Mouse (Mus musculus): ENCODE measurements around the gene Gm21988. TPM values are rescaled to one million over a fixed set of nuclear protein-coding genes. Genes with fewer than 3 reads are reported as not detected.

The Gm21988 gene
- total RNA-seq, 2 experiments from 2014 or later: 0.11 to 4.0 TPM

DNA sequence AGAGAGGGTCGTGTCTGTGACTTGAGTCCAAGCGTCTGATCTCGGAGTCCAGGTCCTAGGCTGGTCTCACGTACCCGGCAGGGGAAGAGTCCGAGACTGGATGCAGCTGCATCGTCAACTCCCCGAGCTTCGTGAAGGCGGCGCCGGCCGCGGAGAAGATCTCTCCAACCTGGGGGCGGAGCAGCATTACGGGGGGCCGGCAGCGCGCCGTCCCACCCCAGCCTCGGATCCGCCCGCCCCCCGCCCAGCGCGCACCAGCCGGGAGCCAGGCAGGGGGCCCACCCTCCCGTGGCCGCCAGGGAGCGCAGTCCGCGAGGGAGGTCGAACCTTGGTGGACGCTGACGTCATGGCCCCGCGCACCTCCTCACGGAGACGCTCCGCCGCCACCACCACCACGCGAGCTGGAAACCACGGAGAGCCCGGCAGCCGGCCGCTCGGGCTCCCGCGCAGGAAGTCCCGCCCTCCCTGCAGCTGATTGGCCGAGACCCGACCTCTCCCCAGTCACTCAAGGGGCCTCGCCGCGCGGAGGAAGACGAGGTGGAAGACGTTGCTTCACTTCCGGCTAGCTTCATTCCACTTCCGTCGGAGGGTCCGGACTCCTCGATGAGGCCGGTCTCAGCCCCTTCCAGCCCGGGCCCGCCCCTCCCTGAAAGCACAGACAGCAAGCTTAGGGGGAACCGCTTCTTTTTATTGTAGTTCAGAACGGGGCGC lies 2.0 kb downstream of the Gm21988 start, which contains the start of gene 0610010K14Rik:
Gene 0610010K14Rik, minus strand, starts transcription at position 458 of the 711 bp plus-strand sequence.
- ATAC-seq (ENCODE audit: poor library complexity, severe bottlenecking): peak; percentile 92

DNA sequence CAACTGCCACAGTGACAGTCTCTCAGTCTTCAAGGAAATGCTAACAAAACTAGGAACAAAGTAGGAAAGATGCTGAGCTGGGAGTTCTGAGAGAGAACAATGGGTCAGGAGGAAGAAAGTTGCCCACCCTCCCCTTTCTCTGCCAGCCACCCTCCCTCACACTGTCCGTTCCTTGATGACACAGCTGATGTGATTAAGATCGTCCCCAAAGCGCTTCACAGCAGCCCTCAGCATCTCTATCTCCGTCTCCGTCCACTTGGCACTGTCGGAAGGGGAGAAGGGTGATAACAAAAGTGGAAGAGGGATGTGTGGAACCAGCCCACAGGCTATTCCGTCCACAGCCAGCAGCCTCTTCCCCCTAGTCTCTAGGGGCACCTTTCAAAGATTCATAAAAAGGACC lies 2.9 kb downstream of the Gm21988 start:
- ATAC-seq (ENCODE audit: poor library complexity, severe bottlenecking): no peak

DNA sequence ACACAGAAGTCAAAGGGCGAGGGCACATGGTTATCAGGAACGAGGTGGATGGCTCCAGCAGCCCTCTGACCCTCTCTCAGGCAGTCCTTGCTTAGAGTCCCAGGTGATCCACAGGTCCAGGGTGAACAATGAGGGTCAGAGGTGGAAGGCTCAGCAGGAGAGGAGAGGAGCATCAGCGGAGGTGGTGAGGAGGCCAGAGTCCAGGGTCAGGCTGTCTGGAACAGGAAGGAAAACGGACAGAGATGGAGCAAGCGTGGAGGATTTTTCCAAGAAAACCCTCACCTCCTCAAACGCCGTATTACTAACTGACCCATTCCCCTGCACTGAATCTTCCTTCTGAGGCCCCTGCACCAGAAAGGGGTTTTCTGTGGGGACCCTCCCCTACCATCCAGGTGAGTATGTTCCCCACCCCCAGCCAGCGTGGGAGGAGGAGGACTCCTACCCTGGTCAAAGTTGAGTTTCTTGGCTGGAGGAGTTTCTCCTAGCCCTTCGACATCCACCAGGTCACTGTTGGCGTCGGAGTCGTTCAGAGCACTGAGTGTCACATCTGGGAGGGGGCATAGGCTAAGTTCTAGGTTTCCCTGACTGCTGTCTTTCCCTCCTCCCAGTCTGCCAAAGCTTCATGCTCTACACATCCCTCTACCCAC lies 4.3 kb downstream of the Gm21988 start:
- no peak for ATAC-seq (ENCODE audit: poor library complexity, severe bottlenecking)

DNA sequence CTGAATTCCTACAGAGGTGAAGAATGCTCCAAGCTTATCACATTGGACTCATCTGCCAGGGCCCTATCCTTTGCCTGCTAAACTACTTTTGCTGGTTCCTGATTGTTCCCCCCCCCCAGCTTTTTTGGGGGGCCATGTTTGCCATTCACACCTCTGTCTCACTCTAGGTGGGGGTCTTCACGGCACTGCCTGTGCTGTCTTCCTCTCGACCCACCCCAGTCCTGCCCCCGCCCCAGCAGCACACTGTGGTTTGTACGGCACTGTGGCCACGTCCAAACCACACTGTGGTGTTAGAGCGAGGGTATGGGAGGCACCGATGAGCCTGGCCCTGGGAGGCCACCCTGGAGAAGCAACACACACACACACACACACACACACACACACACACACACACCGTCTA lies 5.1 kb downstream of the Gm21988 start:
- ATAC-seq (ENCODE audit: poor library complexity, severe bottlenecking): no peak

DNA sequence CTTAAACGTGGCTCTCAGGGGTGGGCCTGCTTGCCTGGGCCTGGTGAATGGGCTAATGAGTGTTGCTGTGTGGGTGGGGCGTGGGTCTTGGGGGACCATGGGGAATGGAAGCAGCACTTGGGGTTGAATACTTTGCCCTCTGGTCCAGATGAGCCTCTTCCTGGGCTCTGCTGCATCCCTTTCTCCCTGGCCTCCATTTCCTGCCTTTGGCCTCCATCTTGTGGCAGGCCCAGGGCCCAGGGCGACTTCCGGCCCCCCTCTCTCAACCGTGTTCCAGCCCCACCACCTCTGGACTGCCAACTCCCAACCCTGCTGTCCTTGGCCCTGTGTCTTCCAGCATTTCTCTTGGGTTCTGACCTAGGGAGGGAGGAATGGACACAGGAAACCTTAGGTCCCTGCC lies 5.6 kb downstream of the Gm21988 start:
- ATAC-seq (ENCODE audit: poor library complexity, severe bottlenecking): no peak

DNA sequence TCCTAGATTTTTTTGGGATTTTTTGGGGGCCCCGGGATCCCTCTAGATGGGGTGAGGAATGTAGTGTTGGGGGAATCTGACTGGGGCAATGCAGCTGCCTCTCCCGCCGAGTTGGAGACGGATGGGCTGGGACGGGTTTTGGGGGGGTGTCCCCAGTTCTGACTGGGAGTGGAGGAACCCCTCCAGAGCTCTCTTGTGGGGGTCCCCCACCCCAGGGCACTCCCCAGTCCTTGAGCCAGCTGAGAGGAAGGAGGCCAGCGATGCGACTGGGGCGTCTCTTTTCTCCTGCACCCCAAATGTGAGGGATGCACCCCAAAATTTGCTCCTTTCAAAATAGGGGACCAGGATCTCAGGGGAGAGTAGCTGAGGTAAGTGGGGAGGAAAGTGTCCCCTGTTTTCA lies 6.6 kb downstream of the Gm21988 start:
- no peak for ATAC-seq (ENCODE audit: poor library complexity, severe bottlenecking)

DNA sequence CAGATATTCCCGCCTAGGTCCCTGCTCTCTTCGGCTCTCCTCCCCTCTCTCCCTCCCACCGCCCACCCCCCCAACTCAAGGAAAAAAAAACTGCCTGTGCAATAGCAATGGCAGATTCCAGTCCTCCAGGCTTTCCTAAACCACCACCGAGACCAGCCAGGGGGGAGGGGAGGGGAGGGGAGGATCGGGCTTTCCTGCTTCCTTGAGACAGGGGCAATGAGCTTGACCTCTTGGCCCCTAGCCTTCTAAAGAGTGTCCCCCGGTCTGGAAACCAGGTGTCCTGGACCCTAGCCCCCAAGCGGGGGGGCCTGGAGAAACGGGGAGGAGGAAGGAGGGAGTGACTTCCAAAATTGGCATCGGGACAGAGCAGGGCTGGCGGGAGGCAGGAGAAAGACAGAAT lies 7.1 kb downstream of the Gm21988 start:
- no peak for ATAC-seq (ENCODE audit: poor library complexity, severe bottlenecking)

DNA sequence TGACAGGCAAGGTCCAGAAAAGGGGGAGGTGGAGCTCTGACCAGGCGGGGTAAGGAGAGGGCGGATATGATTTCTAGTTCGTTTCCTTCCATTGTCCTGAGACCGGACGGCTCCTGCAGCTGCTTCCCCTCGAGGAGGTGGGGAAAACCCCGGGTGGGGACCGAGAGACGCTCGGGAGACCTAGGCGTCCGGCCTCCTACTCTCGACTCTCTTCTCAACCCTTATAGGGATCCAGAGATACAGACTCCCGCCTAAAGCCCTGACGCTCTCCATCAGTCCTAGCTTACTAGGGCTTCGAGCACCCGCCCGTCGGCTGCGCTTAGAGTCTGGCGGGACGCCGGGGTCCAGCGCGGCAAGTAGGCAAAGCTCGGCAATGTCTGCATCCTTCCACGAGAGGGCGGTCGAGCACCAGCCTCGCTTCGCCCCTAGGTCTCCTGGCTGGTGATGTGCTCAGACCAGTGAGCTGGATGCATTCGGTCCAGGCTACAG lies 9.3 kb downstream of the Gm21988 start:
- peak; percentile 96 for ATAC-seq (ENCODE audit: poor library complexity, severe bottlenecking)

DNA sequence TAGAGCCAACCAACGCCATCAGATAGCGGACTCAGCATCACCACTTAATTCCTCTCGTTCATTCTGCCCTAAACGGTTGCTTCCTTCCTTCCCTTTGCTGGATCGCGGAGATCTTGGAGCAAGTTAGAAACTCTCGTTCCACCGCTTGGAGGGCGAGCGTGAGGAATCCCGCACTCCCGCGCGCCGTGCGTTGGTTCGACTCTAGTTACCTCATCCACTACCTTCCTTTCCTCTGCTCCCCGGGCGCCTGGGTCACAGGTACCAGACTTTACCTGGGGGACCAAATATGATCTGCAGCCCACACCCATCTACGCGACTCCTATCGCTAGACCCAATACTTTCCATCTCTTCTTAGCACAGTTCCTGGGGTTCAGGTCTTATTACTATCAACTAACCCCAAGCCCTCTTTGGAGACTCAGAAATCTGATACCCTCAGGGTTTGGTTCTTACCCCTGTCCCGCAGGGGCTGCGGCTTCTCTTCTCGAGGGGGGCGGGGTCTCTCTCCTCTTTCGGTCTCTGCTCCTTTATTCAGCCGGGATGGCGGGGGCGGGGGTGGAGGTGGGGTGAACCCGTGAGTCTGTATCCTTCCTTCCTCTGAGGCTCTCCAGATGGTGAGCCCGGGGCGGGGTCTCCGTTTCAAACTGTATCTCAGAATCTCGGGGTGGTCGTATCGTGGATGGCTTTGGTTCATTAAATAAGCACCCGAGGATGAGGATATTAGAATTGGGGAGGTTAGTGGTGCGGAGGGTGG lies 10.2 kb downstream of the Gm21988 start, which contains the start of gene Bcl6b:
Gene Bcl6b, minus strand, starts transcription at position 539 of the 751 bp plus-strand sequence.
- no peak for ATAC-seq (ENCODE audit: poor library complexity, severe bottlenecking)

DNA sequence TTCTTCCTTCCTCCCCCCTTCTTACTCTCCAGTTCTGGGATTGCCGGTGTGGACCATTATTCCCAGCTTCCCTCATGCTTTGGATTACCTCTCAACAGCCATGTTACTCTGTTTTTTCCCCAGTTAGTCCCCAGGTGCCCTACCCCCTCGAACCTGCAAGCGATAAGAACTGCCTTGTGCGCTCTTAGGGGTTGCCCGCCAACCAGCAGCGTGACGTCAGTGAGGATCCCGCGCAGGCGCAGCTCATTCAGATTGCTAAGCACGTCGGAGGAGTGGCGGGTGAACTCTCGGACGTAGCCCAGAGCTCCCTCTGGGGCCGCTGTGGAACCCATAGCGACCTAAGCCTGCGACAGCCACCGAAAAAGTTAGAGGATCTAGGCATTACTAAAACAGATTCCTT lies 10.8 kb downstream of the Gm21988 start:
- peak; percentile 38 for ATAC-seq (ENCODE audit: poor library complexity, severe bottlenecking)

DNA sequence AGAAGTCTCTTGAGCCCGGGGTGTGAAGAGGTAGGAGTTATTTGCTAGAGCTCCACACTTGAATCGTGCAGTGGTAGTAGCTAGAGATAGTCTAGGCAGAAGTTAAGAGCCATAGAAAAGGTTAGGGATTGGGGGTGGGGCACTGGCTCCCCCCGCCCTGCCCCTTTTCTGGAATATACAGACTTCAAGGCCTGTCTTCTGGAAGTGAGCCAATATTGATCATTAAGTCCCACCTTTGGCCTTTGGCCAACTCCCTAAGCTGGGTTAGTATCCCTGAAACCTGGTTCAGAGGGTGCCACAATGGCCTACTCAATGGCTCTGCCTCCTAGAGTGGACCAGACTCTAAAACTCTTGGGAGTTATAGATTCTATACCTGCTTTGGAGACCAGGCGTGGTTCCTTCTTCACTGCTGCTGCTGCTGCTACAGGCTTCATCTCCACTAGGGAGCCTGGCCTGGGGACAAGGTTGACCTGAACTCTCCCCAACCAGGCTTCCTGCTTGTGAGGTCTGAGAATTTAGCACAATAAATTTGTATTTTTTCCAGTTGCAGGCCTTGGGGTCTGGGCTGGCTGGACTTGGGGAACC lies 11.9 kb downstream of the Gm21988 start:
- no peak for ATAC-seq (ENCODE audit: poor library complexity, severe bottlenecking)

DNA sequence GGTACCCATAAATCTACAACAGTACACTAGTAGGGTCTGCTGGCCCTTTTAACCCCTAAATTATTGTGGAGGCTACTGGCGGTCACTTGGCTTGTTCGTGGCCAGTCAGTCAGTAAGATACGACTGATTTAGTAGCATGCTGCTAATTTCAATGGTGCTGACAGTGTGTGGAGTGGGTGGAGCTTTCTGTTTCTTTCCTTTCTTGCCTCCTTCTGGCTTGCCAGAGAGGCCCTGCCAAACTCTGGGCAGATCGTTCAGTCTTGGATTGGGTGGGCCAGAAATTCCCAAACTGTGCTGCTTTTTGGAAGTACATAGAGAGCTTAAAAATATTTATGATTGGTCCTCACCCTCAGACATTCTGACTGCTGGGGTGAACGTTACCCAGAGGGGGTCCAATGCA lies 12.5 kb downstream of the Gm21988 start:
- no peak for ATAC-seq (ENCODE audit: poor library complexity, severe bottlenecking)

DNA sequence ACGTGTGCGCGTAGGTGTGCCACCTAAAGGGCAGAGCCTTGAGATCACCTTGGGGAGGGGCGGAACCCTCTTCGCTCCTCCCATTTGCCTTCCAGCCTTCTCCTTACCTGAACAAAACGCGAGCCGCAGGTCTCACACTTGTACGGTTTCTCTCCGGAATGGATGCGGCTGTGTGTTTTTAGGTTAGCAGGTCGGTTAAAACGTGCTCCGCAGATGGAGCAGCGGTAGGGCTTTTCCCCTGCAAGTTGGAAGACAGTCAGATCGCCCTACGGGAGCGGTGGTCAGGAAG lies 13.1 kb downstream of the Gm21988 start:
- ATAC-seq (ENCODE audit: poor library complexity, severe bottlenecking): no peak

DNA sequence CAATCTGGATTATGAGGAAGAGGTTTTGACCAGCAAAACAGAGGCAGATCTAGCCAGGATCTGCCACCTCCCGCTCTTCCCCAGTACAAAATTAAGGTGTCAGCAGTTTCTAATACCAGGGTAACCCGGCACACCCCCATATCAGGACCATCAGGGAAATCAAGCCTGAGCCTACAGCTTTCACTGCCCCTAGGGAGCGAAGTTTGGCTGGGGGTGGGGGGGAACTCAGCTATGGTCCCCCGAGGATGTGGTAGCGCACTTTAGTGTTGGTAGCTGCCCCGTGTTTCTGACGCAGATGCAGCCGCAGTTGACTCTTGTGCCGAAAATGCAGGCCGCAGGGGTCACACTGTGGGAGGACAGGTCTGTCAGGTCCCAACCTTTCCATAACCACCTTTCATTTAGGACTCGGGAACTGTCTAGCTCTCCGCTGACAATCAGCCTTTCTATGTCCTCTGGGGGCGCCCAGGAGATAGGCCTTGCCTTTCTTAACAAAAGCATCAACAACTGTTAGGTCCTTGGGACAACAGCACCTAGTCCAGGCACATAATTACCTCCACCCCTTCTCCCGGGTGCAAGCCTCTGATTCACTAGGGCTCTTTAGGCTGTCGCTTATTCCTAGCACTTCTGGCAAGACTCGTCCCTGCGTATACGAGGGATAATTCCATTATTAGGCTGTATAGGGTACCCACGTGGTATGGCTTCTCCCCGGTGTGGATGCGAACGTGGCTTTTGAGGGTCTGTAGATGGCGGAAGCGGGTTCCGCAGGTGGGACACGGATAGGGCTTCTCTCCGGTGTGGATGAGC lies 13.6 kb downstream of the Gm21988 start:
- ATAC-seq (ENCODE audit: poor library complexity, severe bottlenecking): no peak

DNA sequence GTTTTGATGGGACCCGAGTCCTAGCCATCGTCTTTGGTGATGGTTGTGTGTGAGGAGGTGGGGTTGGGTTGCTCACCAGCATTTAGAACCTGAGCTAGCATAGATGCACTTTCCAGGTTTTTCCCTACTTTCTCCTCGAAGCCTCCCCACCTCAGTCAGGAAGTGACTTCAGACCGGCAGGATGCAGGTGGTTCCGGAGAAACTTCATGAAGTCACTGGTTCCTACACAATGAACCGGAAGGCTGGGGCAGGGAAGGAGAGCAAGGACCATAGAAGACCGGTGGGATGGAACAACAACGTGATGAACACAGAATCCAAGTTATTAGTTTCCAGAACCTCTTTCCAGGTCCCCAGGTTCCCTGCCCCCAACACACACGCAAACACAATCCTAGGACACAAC lies 15.9 kb downstream of the Gm21988 start:
- ATAC-seq (ENCODE audit: poor library complexity, severe bottlenecking): no peak

DNA sequence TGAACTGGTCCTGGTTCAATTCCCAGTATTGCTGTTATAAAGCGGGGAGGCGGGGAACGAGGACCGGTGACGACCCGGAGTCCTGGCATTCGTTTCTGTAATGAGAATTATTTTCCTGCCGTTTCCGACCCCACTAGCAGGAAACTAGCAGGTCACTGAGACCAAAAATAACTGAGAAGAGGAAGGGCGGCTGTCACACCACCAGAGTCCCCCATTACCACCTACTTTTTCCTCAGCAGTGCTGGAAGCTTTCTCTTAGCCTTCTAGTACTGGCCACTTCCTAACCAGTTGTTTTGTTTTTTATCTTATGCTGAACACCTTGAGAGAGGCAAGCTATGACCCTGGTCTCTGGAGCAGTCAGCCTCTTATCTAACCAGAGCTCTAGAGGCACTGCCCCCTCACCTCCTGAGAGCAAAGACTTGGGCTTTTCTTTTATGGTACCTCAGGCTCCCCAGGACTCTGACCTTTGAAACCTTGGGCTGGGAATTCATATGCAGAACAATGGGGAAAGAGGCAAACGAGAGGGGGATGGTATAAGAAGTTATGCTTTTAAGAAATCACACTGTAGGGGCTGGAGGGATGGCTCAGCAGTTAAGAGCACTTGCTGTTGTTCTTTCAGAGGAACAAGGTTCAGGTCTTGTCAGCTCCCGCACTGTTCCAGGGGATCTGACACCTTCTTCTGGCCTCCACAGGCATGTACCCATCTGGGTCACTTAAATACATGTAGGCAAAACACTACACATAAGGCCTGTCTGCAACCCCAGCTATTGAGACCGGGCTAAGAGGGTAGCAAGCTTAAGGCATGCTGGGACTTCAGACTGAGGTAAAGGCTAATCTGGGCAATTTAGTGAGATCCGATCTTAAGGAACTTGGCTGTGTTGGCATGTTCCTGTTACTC lies 17.8 kb downstream of the Gm21988 start:
- no peak for ATAC-seq (ENCODE audit: poor library complexity, severe bottlenecking)

DNA sequence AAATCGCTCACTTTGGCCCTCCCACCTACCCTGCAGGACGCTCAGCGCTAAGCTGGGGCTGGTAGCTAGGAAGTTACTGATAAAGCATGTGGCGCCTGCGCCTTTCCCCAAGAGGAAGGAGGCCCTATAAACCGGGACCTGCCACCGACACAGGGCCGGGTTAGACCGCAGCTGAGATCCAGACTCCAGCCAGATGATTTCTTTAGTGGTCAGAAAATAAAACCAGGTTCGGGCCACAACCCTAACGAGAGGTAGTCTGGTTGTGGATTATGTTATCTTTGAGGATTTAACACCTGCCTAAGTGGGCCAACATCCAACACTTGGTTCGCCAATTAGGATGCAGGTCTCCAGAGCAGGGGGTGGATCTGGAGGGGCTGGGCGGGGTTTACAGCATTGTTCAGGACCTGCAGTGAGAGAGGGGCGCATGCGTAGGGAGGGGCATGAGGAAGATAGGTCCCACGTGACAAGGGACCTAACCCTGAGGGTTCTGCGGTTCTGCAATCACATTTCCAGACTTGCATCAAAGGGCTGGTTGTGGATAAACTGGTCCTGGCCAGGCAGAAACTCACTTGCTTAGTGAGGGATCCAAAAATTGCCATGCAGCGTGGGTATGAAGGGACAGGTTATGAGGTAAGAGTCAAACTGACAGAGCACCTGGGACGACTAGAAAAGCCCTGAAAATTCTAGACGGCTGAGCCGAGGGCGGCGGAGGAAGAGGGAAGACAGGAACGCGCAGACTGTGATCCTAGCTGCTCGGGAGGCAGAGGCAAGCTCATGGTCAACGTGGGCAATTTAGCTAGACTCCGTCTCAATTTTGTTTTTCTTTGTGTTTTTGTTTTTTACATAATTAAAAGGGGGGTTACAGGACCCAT lies 18.7 kb downstream of the Gm21988 start, which contains the start of gene Slc16a13:
Gene Slc16a13, minus strand, starts transcription at position 334 of the 872 bp plus-strand sequence.
- ATAC-seq (ENCODE audit: poor library complexity, severe bottlenecking): peak; percentile 83

DNA sequence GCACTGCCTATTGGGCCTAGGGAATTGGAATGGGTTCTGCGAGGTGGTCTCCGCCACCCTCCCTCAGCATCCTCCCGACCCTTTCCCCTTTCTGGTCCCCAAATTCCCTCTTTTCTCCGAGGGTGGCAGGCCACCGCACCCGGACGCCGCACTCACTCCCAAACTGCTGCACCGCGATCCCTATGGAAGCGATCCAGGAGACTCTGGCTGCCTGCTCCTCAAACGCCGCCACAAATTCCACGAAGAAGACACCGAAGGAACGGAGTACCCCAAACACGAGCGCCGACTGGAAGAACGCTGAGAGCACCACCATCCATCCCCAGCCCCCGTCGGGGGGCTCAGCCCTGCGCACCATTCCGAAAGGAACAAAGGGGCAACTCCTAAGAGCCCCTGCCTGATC lies 19.3 kb downstream of the Gm21988 start:
- no peak for ATAC-seq (ENCODE audit: poor library complexity, severe bottlenecking)

DNA sequence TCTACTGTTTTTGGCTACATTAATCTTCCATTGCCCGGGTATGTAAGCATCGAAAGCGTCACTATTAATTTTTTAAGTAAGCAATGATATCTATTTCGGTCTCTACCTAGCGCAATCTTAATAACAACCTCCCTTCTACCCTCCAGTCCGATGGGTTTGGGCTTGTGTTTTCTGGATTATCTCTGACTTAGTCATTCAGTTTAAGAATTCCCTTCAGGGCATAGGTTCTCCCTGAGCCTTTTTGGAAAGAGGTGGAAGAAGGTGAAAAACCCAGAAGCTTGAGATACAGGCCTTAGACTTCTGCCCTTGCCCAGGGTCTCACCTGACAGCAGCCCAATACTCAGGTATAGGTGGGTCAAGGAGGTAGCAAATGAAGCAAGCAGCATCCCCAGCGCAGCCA lies 19.8 kb downstream of the Gm21988 start:
- no peak for ATAC-seq (ENCODE audit: poor library complexity, severe bottlenecking)

Data from megakaryocyte, adult 5-6 weeks (primary cell).